Mouse (Mus musculus) forebrain, embryonic 15.5 days (tissue): Measurements from ENCODE around the gene Metrnl. TPM values are rescaled to one million over a fixed set of nuclear protein-coding genes. Genes with fewer than 3 reads are reported as not detected.

Experiments
- ATAC-seq: fragments of 200-750 bp; cut with Nextera tagmentation; replicated peaks from 2 replicates; pipeline ENCODE4 v1.8.0; 2017; ENCODE audit warnings: mild to moderate bottlenecking, moderate TSS enrichment, moderate library complexity
- H3K27ac ChIP-seq: fragments of 300-500 bp; sonication (generic); replicated peaks from 2 replicates; pipeline ENCODE4 v1.5.1; 2015; ENCODE audit warnings: mild to moderate bottlenecking, inconsistent platforms
- H3K27me3 ChIP-seq: fragments of 300-500 bp; sonication (generic); 2 replicates; pipeline ENCODE4 v1.6.1; 2015; ENCODE audit warnings: inconsistent platforms
- H3K36me3 ChIP-seq: fragments of 300-500 bp; sonication (generic); 2 replicates; pipeline ENCODE4 v1.6.1; 2015; ENCODE audit warnings: mild to moderate bottlenecking, inconsistent platforms
- H3K4me1 ChIP-seq: fragments of 300-500 bp; sonication (generic); 2 replicates; pipeline ENCODE4 v1.6.1; 2015; ENCODE audit warnings: inconsistent platforms
- H3K4me2 ChIP-seq: fragments of 300-500 bp; sonication (generic); replicated peaks from 2 replicates; pipeline ENCODE4 v1.6.1; 2015; ENCODE audit warnings: mild to moderate bottlenecking, inconsistent platforms
- H3K4me3 ChIP-seq: fragments of 300-500 bp; sonication (generic); 2 replicates; pipeline ENCODE4 v1.5.1; 2015; ENCODE audit warnings: mild to moderate bottlenecking, inconsistent platforms
- H3K9ac ChIP-seq: fragments of 300-500 bp; sonication (generic); replicated peaks from 2 replicates; pipeline ENCODE4 v1.6.1; 2015; ENCODE audit warnings: mild to moderate bottlenecking, inconsistent platforms
- H3K9me3 ChIP-seq: fragments of 300-500 bp; sonication (generic); 2 replicates; pipeline ENCODE4 v1.6.1; 2016; ENCODE audit warnings: inconsistent platforms
- WGBS: fragments of 180-500 bp; shearing (Covaris S2); methylation state at CpG from one replicate; pipeline ENCODE4 v1.1.7; 2015; ENCODE audit warnings: mixed read lengths; 5-methylcytosine and 5-hydroxymethylcytosine counted together
- polyA plus RNA-seq: library from polyadenylated mRNA; unstranded; fragments of >200 nt; fragmentation: Nextera tagmentation; extraction: Ambion mirVana; gene quantifications from 2 replicates; pipeline ENCODE4 v1.2.1, GENCODE M21; 2015

Gene Metrnl
- polyA plus RNA-seq, 1 experiment from 2014 or later = 4.2 TPM

DNA sequence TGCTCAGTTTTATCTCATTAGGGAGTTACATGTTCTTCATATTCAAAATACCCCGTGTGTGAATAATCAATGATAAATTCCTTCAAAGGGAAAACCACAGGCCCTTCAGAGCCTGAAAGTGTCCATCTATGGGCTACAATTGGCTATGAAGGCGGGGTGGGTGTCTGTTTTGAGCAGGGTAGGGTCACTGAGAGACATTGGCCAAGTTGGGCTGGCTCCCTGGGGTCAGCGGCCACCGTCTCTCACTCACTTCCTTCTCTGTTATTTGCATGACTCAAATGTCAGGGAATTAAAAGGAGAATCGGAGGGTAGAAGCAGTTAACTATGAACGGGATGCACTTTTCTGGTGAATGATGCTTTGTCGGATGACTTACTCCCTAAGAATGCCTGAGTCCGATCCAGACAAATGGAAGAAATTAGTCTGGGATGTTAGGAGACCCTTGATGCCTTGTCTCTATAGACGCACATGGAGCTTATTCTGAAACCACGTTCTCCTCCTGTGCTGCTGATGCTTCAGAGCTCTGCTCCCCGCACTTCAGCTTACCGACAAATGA, 45.7 kb downstream of the Metrnl start:
- Histone ChIP-seq H3K9me3 (no peaks in the 10 kb centered on the region), H3K27ac (no peak overlapping the region), H3K4me3 (no peak overlapping the region), H3K27me3 (no peaks in the 10 kb centered on the region), H3K4me1 (no peaks in the 10 kb centered on the region), H3K9ac (no peak overlapping the region), H3K36me3 (no peaks in the 10 kb centered on the region), H3K4me2 (no peak overlapping the region)
- WGBS = 77% methylated on average over 12 of the region's 12 CpGs
- ATAC-seq = no peak

DNA sequence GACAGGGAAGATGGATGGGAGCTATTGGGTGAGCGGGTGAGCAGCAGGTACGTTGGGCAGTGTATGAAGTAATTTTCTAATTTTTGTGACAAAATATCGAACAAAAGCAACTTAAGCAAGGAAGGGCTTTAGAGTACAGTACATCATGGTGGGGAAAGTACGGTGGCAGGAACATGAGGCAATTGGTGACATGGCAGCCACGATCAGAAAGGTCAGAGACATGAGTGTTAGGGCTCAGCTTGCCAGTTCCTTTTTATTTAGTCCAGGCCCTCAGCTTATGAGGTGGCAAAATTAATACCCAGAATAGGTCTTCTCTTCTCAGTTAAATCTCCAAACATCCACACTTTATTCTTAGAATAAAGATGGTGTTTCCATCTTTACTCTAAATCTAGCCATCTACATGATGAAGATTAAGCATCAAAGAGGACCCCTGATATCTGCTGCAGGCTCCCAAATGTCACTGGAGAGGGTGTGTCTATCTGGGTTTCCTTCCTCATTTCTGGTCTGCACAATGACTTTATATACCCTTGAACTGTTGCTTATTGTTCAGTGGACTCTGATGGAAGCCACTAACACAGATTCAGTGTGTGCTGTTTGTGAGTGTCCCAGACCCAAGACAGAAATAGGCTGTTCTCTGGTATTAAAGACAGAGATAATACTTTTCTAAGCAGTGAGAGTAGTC, 46.8 kb downstream of the Metrnl start:
- Histone ChIP-seq H3K9me3 (no peaks in the 10 kb centered on the region), H3K36me3 (no peaks in the 10 kb centered on the region), H3K27ac (no peak overlapping the region), H3K4me2 (no peak overlapping the region), H3K9ac (no peak overlapping the region), H3K4me1 (no peaks in the 10 kb centered on the region), H3K4me3 (no peak overlapping the region), H3K27me3 (no peaks in the 10 kb centered on the region)
- whole genome bisulfite sequencing = 90% methylated on average over 5 of the region's 5 CpGs
- ATAC-seq = no peak

Other genes with a start within 250 kb of the Metrnl start
- gene Tbcd, start 249.6 kb upstream of the Metrnl start, polyA plus RNA-seq = 54.1 and 55.2 TPM in 2 replicates
- gene Zfp750, start 182.2 kb upstream of the Metrnl start, polyA plus RNA-seq = 0.41 and 0.45 TPM in 2 replicates
- gene B3gntl1, start 28.4 kb upstream of the Metrnl start, polyA plus RNA-seq = 6.5 and 7.0 TPM in 2 replicates
- gene Ptchd3, start 128.7 kb downstream of the Metrnl start, polyA plus RNA-seq = not detected in 2 replicates